Mouse (Mus musculus) liver, postnatal 0 days (tissue): ENCODE results near the gene Ppef2.

Source experiments
- CTCF ChIP-seq: sonication (generic); IDR thresholded peaks from 2 replicates; pipeline ENCODE4 v1.5.1; 2016; ENCODE audit warnings: antibody characterized with exemption, low read depth
- EP300 ChIP-seq: IDR thresholded peaks from 2 replicates; pipeline ENCODE4 v1.6.1; 2016; ENCODE audit warnings: antibody characterized with exemption, low read depth, mild to moderate bottlenecking

GRCm38 (mm10) chr5:92240769-92241168, 15.3 kb downstream of the Ppef2 start:
- no peak for TF ChIP-seq CTCF
- no peak for TF ChIP-seq EP300
